Mouse (Mus musculus) T-cell, adult 2 months (primary cell): ENCODE results near the gene Cebpb.

Experiments used
- DNase-seq: peaks from one replicate; pipeline ENCODE4 v3.0.0; 2022; ENCODE audit warnings: low spot score

Gene Cebpb

GRCm38 (mm10) chr2:167691871-167692661 is 3.4 kb downstream of the Cebpb start:
- DNase-seq = no peak

DNA sequence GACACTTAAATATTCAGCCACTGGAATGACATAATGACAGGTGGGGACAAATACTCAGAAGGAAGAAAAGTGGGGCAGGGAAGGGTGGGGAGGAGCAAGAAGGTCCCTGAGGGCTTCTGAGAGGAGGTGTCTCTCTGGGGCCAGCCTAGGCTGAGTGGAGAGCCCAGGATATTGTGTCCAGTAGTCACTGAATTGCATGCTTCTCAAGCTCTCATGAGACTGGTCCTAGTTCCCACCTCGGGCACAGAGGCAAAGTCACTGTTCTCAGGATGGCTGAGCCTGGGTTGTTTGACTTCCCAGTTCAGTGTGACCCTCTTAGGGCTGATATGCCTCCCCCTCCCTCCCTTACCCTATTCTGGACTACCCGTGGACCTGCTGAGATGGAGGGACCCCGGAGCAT is 4.1 kb downstream of the Cebpb start:
- DNase-seq = no peak

DNA sequence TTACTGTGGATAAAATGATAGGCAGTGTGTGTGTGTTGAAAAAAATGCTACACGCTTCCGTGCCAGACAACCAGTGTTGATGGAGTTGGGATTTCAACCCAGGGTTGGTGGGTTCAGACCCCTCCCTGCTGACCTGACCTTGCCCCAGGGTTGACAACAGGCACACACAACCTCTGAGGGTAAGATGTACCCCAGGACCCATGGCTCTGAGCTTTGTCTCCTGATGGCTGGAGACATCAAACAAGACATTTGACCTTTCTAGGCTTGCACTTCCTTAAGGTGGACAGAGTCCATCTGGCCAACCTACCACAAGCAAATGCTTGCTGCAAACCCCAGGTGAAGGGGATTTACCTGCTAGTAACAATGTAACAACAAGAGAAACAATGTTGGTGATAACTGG is 4.8 kb downstream of the Cebpb start:
- DNase-seq = no peak

DNA sequence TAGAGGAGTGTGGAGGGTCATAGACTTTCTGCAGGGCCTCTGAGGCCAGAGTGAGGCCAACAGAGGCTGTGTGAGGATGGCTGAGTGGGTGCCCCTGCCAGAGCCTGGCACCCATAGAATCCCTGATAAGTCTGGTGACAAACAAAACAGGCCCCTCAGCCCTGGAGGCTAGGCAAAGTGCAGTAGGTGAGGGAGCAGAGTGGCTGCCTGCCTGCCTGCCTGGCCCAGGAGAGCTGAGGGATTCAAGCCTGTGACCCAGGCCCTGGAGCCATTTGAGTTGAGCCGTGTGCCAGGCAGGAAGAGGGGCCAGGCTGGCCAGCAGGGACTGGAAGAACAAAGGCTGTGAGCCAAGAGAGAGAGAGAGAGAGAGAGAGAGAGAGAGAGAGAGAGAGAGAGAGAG is 5.5 kb downstream of the Cebpb start:
- DNase-seq = no peak

DNA sequence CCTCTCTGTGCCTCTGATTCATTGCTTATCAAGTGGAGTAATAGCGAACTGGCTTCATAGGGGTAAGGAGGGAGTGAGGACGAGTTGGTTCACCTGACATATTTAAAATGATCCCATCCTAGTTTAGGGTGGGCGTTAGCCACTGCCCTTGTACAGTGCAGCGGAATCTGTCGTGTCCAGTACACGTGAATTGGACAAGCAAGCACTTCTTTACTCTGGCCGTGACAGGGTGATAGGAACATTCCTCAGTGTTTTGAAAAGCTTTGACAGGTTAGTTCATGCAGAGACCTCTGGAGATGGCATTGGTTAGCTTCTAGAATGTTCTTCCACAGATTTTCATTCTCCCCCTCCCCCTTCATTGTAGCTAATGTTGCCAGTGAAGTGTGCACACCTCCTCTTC is 6.2 kb downstream of the Cebpb start:
- DNase-seq = no peak

- DNase-seq = no peak
Measured at GRCm38 (mm10) chr2:167695491-167695890, 6.8 kb downstream of the Cebpb start.

DNA sequence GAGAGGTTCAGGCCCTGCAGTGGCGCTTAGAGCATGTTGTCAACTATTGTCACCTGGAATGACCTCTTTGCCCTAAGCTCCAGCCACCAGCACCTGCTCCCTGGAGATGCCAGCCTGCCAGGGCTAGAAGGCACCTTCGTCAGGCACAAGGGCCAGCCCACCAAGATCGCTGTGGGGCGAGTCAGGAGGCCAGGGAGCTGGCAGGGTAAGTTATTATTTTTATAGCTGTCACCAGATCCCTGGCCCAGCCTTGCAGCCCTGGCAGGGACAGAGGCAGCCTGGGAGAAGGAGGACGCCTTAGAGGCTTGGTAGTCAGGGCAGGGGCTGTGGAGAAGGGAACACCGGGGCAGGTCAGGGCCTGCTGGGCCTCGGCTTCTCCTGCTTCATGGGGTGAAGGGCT is 7.4 kb downstream of the Cebpb start:
- no peak for DNase-seq

DNA sequence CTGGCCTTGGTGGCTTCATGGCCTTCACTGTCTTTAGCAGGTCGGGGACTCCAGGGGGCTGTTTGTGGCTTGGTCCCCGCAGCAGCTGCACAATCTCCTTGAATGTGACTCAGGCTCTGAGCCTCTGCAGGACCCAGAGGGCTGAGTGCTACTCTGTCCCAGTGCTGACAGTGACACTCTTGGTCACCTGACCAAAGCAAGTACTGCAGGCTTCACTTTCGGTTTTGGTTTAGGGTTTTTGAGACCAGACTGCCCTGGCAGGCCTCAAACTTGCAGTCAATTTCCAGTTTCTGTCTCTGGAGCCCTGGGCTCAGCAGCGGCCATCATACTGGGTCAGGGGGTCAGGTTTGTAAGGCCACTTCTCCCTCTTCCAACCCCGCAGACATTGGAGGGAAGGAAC is 9.2 kb downstream of the Cebpb start:
- peak; percentile 78 for DNase-seq

DNA sequence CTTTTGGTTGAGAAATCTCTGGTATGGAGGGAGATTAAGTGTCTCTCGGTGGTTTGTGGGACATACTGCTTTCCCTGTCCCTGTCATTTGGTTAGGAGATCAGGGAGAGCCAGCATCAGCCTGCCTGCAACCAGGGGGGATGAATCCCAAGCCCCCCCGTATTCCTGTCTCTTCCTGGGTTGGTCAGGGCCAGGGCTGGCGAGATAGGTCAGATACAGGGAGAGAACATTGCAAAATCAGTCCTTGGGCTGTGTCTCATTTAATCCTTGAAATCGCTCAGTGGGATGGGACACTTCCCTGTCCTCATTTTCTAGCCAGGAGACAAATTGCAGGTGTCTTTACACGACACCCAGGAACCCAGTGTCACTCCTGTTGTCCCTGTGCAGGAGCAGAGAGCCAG is 11.3 kb downstream of the Cebpb start:
- DNase-seq = no peak

DNA sequence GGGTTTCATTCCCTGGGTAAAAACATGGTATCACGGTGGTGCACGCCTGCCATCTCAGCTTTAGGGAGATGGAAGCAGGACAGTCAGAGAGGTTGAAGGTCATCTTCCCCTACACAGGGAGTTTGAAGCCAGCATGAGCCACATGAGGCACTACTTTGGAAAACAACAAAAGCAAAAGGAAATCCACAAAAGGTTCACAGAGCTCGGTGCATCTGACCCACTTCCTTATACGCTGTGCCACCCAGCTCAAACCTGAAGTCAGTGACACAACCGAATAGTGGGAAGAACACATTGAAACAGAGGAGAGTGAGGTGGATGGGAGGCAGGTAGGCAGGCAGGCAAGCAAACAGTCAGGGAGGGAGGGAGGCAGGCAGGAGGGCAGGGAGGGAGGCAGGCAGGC is 12.8 kb downstream of the Cebpb start:
- peak; percentile 33 for DNase-seq

- no peak for DNase-seq
Measured at GRCm38 (mm10) chr2:167702126-167702525, 13.4 kb downstream of the Cebpb start.

- no peak for DNase-seq
Measured at GRCm38 (mm10) chr2:167704409-167704808, 15.7 kb downstream of the Cebpb start.

DNA sequence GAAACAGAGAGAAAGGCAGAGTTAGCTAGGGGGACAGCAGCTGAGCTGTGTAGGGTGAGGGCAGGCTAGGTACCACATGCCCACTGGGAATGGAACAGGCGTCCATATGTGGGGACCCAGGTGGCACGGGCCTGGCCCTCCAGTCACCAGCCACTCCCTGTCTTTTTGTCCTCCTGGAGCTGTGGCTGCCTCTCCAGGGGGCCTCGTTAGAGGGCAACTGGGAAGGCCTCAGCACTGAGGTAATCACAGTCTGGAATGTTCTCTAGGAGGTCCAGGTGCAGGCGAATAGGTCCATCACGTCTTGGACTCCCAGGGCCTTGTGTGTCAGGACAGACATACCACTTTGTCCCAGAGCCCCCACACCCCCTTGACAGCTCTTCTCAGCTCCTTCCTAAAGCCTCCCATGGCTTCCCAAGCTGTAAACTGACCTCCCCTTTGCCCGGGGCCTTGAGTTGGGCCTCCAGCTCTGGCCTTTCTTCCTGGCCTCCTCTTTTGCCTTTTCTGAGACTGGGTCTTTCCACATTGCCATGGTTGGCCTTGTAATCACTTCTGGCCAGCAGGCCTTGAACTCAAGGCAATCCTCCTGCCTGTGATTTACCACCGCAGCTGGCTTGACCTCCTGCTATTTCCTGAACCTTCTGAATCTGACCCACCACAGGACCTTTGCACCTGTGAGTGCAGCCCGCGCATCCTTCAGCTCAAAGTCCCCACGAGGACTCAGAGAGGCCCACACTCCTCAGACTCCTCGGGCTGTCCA is 17.6 kb downstream of the Cebpb start:
- no peak for DNase-seq

GRCm38 (mm10) chr2:167708373-167708772 is 19.7 kb downstream of the Cebpb start:
- DNase-seq = no peak

DNA sequence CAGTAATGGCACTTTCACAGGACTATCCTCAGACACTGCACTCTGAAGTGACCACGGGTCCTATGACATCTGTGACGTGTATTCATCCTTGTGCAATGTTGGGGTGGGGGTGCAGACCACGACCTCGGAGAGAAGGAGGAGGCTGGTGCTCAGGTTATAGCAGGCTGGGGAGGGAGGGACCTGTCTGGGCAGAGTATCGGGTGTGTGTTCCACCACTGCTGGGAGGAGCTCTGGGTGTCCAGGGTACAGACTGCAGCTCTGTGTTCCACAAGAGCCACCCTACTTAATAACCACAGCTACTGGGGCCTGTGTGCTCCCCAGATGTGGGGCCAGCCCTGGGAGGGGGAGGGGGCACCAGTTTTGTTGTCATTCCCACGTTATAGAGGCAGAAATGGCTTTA is 21.3 kb downstream of the Cebpb start:
- no peak for DNase-seq

- no peak for DNase-seq
Measured at GRCm38 (mm10) chr2:167710574-167710973, 21.9 kb downstream of the Cebpb start.

GRCm38 (mm10) chr2:167712872-167713821 is 24.4 kb downstream of the Cebpb start:
- DNase-seq = peak; percentile 54

GRCm38 (mm10) chr2:167714298-167714697 is 25.6 kb downstream of the Cebpb start:
- DNase-seq = no peak

DNA sequence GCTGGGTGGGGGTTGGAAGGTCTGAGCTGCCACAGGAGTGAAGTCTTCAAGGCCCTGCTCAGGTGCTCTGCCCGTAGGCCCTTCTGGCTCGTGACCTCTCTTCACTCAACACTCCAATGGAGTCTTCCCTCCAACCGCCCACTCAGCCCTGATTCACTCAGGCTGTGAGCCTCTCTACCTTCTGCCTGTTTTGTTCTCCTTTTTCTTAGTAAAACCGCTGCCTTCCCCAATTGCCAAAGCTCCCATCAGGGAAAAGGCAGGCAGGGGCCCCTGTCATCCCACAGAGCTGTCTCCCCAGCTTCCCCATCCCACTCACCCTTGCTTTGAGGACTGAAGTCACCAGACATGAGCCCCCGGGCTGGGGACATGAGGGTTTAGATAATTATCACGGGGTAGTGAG is 26.3 kb downstream of the Cebpb start:
- DNase-seq = no peak

- DNase-seq = no peak
Measured at GRCm38 (mm10) chr2:167717208-167717607, 28.5 kb downstream of the Cebpb start.

GRCm38 (mm10) chr2:167719520-167719919 is 30.8 kb downstream of the Cebpb start:
- no peak for DNase-seq

GRCm38 (mm10) chr2:167721159-167721882 is 32.6 kb downstream of the Cebpb start:
- no peak for DNase-seq
